Mouse (Mus musculus): ENCODE results near the gene Tcta. TPM values are rescaled to one million over a fixed set of nuclear protein-coding genes. Genes with fewer than 3 reads are reported as not detected.
"Not testable (repeated sequence)": the region's sequence is repeated elsewhere in the genome, so short reads cannot be mapped to it uniquely, and the experiment has no call there.

The Tcta gene
- total RNA-seq, 2 experiments from 2014 or later: 29.3 to 35.4 TPM

- H3K4me3 ChIP-seq: peak overlapping the region; percentile 70
- H3K27ac ChIP-seq: peak overlapping the region; percentile 86
- intact Hi-C loops (cut with DNase I): no loop called here
- TF ChIP-seq CTCF (IDR thresholded peaks at IDR 0.05): no peak
- DNase-seq (ENCODE audit: extremely low spot score in 1 of 2, low spot score in 2 of 2): no peak
Observed at GRCm38 (mm10) chr9:108340258-108341138, 34.5 kb upstream of the Tcta start.

DNA sequence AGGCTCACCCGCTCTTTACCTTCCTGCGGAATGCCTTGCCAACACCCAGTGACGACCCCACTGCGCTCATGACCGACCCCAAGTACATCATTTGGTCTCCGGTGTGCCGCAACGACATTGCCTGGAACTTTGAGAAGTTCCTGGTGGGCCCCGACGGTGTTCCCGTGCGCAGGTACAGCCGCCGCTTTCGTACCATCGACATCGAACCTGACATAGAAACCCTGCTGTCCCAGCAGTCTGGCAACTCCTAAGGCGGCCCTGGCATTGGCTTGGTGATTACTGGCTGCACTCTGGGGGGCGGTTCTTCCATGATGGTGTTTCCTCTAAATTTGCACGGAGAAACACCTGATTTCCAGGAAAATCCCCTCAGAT, 33.9 kb upstream of the Tcta start:
- H3K4me3 ChIP-seq: peak overlapping the region; percentile 70
- no peak for TF ChIP-seq CTCF (IDR thresholded peaks at IDR 0.05)
- peak overlapping the region; percentile 86 for H3K27ac ChIP-seq
- intact Hi-C loops (cut with DNase I): loop anchor here (2.0 kb wide), 1 partner anchor 33 kb away; the partner anchor contains the start of genes Rhoa and Tcta
- peak in 1 of 2 experiments; percentile 15 for DNase-seq (ENCODE audit: extremely low spot score in 1 of 2, low spot score in 2 of 2)

DNA sequence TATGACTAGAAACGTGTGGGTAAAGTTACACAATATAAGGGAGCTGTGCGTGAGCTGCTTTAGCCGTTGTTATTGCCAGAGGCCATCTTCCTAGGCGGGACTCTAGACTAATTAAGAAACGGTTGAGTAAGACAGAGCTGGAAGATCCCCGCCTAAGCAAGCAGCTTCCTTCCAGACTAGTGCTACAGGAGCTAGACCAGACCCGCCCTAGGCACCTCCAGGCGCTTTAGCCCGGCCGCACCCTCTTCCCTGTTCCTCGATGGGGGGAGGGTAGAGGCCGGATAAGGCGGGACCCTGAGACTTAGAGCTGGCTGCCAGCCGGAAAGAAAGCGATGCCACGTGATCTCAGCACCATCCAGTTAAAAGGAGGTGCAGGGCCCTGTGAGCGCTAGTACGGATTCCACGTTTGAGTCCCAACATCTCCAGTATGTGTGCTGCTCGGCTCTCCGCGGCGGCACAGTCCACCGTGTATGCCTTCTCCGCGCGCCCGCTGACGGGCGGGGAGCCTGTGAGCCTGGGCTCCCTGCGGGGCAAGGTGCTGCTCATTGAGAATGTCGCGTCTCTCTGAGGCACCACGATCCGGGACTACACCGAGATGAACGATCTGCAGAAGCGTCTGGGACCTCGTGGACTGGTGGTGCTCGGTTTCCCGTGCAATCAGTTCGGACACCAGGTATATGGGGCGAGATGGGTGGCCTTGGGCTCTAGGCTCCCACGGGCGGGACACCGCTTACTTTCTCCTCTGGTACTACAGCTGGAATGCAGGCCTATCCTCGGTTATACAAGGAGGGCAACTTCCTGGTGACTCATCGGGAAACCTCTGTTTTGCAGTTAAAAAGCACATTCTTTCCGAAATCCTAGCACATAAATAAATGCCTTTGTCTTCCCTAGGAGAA, 33.2 kb upstream of the Tcta start, which contains the start of gene Gpx1:
Gene Gpx1, plus strand, starts transcription at position 18 of the 896 bp plus-strand sequence.
- Histone ChIP-seq H3K4me3 (peak within 1 kb of the TSS; percentile 70), H3K27ac (peak within 1 kb of the TSS; percentile 86)
- DNase-seq (ENCODE audit: extremely low spot score in 1 of 2, low spot score in 2 of 2): peak; percentile 75 to 83
- no peak; the same call in 1 of the 2 replicates for TF ChIP-seq CTCF (IDR thresholded peaks at IDR 0.05)
- intact Hi-C loops (cut with DNase I): loop anchor here (2.0 kb wide), 1 partner anchor 32 kb away; the partner anchor contains the start of genes Rhoa and Tcta

DNA sequence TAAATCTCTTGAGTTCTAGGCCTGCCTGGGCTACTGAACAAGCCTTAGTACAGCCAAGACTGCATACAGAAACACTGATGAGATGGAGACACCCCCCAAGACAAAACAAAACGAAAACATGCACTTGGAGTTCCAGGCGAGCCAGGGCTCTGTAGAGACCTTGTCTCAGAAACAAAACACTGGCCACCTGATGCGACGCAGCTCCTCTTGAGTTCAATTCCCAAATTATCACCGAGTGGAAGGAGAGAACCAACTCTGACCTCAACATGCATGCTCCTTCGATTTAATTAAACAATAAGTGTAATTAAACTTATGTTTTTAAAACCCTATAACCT, 32.6 kb upstream of the Tcta start:
- intact Hi-C loops (cut with DNase I): loop anchor here (2.0 kb wide), 1 partner anchor 32 kb away; the partner anchor contains the start of genes Rhoa and Tcta
- H3K27ac ChIP-seq: peak overlapping the region; percentile 86
- no peak for DNase-seq (ENCODE audit: extremely low spot score in 1 of 2, low spot score in 2 of 2)
- no peak for TF ChIP-seq CTCF (IDR thresholded peaks at IDR 0.05)
- H3K4me3 ChIP-seq: peak overlapping the region; percentile 70

- intact Hi-C loops (cut with DNase I): loop anchor here (2.0 kb wide), 1 partner anchor 31 kb away; the partner anchor contains the start of genes Rhoa and Tcta
- no peak for DNase-seq (ENCODE audit: extremely low spot score in 1 of 2, low spot score in 2 of 2)
- Histone ChIP-seq H3K4me3 (no peak overlapping the region), H3K27ac (peak overlapping the region; percentile 86; the same call in 1 of the 2 replicates)
- TF ChIP-seq CTCF (IDR thresholded peaks at IDR 0.05): no peak
Observed at GRCm38 (mm10) chr9:108337848-108338550, 32.0 kb upstream of the Tcta start.

DNA sequence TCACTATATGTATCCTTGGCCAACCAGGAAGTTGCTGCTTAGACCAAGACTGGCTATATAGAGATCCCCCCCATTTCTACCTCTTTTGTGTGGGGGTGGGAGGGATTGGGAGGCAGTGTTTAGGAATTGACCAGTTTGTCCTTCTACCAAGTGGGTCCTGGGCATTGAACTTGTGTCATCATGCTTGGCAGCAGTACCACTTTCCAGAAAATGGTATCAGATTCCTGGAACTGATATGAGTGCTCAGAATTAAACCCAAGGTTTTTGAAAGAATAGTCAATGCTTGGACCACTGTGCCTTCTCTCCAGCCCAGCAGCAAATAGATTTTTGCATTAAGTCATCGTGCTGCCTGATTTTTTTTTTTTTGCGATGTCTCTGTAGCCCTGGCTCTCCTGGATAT, 19.9 kb upstream of the Tcta start:
- TF ChIP-seq CTCF (IDR thresholded peaks at IDR 0.05): no peak
- H3K27ac ChIP-seq: no peak overlapping the region
- no peak overlapping the region for H3K4me3 ChIP-seq
- intact Hi-C loops (cut with DNase I): no loop called here
- DNase-seq (ENCODE audit: extremely low spot score in 1 of 2, low spot score in 2 of 2): no peak

DNA sequence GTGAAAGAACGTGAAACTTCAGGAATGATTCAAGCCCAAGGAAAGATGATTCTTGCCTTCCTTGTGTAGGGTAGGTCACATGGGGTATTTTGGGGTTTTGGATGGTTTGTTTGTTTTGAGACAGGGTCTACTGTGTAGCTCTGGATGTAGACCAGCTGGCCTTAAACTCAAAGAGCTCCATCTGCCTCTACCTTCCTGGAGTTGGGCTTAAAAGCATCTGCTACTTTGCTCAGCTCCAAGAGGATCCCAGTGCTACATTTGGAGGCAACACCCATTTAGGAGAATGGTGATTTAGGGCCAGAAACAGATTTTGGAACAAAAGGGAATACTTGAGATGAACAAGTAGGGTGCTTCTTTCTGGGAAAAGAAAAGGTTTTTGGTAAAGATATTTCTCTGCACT, 18.8 kb upstream of the Tcta start:
- intact Hi-C loops (cut with DNase I): no loop called here
- Histone ChIP-seq H3K4me3 (no peak overlapping the region), H3K27ac (no peak overlapping the region)
- no peak for DNase-seq (ENCODE audit: extremely low spot score in 1 of 2, low spot score in 2 of 2)
- TF ChIP-seq CTCF (IDR thresholded peaks at IDR 0.05): no peak

GRCm38 (mm10) chr9:108322054-108322453, 16.1 kb upstream of the Tcta start:
- intact Hi-C loops (cut with DNase I); H3K4me3 ChIP-seq; H3K27ac ChIP-seq; DNase-seq (ENCODE audit: extremely low spot score in 1 of 2, low spot score in 2 of 2): not testable (repeated sequence)
- peak; percentile 35 for TF ChIP-seq CTCF (IDR thresholded peaks at IDR 0.05)

DNA sequence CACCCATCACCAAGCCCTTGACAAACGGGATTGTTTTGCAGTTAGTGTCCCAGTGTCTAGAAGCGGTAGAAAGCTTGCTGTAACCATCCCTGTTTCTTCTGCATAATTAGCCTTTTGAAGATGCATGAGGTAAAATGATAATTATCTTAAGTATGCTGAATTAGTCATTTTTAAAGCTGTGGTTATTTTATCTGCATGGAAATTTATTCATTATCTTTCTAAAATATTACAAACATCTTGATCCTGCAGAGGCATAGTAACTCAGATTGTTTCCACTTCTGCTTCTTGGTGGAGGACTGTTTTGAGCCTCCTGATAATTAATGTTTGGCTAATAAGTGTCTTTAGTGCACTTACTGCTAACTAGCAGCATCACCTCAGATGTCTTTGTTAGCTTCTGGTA, 12.5 kb upstream of the Tcta start:
- no peak overlapping the region for H3K27ac ChIP-seq
- intact Hi-C loops (cut with DNase I): no loop called here
- no peak for DNase-seq (ENCODE audit: extremely low spot score in 1 of 2, low spot score in 2 of 2)
- no peak overlapping the region for H3K4me3 ChIP-seq
- no peak for TF ChIP-seq CTCF (IDR thresholded peaks at IDR 0.05)

DNA sequence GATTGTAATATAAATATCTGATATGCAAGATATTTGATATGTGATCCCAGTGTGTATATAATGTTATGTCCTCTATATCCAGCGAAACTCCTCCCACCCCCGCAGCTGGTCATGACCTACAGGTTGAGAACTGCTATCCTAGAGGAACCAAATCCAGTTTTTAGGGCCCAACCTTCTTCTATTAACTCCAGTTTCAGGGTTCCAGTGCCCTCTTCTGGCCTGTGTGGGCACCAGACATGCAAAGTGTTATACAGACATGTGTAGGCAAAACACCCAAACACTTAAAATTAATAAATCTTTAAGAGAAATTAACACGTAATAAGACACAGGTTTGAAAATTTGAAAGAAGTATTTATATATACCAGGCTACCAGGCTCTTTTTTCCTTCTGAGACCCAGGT, 11.6 kb upstream of the Tcta start:
- no peak overlapping the region for H3K27ac ChIP-seq
- TF ChIP-seq CTCF (IDR thresholded peaks at IDR 0.05): peak; percentile 24
- no peak overlapping the region for H3K4me3 ChIP-seq
- intact Hi-C loops (cut with DNase I): no loop called here
- no peak for DNase-seq (ENCODE audit: extremely low spot score in 1 of 2, low spot score in 2 of 2)

DNA sequence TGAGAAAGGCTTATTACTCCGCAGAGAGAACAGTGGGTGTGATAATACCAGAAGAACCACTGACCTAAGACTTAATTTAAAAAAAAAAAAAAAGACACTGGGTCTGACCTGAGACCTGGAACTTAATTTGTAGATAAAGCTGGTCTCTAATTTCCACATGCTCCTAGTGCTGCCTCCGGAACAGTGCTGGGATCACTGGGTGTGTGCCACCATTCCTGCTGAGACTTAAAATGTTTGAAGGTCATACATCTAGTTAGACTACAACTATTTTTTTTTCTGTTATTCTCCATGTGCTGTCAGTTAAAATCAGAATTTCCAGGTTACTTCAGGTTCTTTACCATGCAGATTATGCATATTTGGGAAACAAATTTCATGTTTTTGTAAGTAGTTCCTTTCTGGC, 2.2 kb upstream of the Tcta start:
- TF ChIP-seq CTCF (IDR thresholded peaks at IDR 0.05): no peak
- Histone ChIP-seq H3K4me3 (peak overlapping the region; percentile 17), H3K27ac (no peak overlapping the region)
- no peak for DNase-seq (ENCODE audit: extremely low spot score in 1 of 2, low spot score in 2 of 2)
- intact Hi-C loops (cut with DNase I): no loop called here

Measured in left cerebral cortex, adult 2 months (tissue).